Mouse (Mus musculus) kidney, adult 9 months (tissue): ENCODE results near the gene Mmgt2.

ENCODE experiments used
- DNase-seq: peaks from one replicate; pipeline ENCODE4 v3.0.0; 2022

The Mmgt2 gene

GRCm38 (mm10) chr11:62621586-62622283 is 26.7 kb upstream of the Mmgt2 start:
- no peak for DNase-seq

GRCm38 (mm10) chr11:62622850-62623249 is 25.6 kb upstream of the Mmgt2 start:
- no peak for DNase-seq

- DNase-seq: no peak
Observed at GRCm38 (mm10) chr11:62624341-62625291, 23.8 kb upstream of the Mmgt2 start.

- DNase-seq: peak; percentile 52
Observed at GRCm38 (mm10) chr11:62629352-62630224, 18.9 kb upstream of the Mmgt2 start.

GRCm38 (mm10) chr11:62630225-62630821 is 18.1 kb upstream of the Mmgt2 start:
- DNase-seq: no peak

GRCm38 (mm10) chr11:62631138-62631537 is 17.3 kb upstream of the Mmgt2 start:
- DNase-seq: no peak

GRCm38 (mm10) chr11:62635406-62635805 is 13.1 kb upstream of the Mmgt2 start:
- no peak for DNase-seq

GRCm38 (mm10) chr11:62636105-62636839 is 12.2 kb upstream of the Mmgt2 start:
- peak; percentile 34 for DNase-seq

GRCm38 (mm10) chr11:62636840-62637221 is 11.6 kb upstream of the Mmgt2 start:
- peak; percentile 31 for DNase-seq

- DNase-seq: no peak
Observed at GRCm38 (mm10) chr11:62637401-62637800, 11.1 kb upstream of the Mmgt2 start.

GRCm38 (mm10) chr11:62637806-62638205 is 10.7 kb upstream of the Mmgt2 start:
- no peak for DNase-seq

- no peak for DNase-seq
Observed at GRCm38 (mm10) chr11:62638402-62638801, 10.1 kb upstream of the Mmgt2 start.

GRCm38 (mm10) chr11:62640378-62640777 is 8.1 kb upstream of the Mmgt2 start:
- no peak for DNase-seq

GRCm38 (mm10) chr11:62642023-62642844 is 6.2 kb upstream of the Mmgt2 start:
- DNase-seq: no peak

GRCm38 (mm10) chr11:62643011-62643631 is 5.3 kb upstream of the Mmgt2 start:
- peak; percentile 88 for DNase-seq

GRCm38 (mm10) chr11:62643681-62644363 is 4.6 kb upstream of the Mmgt2 start:
- DNase-seq: no peak

- no peak for DNase-seq
Observed at GRCm38 (mm10) chr11:62644602-62645336, 3.7 kb upstream of the Mmgt2 start.

- DNase-seq: no peak
Observed at GRCm38 (mm10) chr11:62645337-62645675, 3.2 kb upstream of the Mmgt2 start.
